Mouse (Mus musculus): ENCODE measurements around the gene Adgrg3.

GRCm38 (mm10) chr8:95044811-95045210 lies 27.3 kb downstream of the Adgrg3 start:
- TF ChIP-seq CTCF (IDR thresholded peaks at IDR 0.05; ENCODE audit: low read depth, low read length) (no peak), GATA1 (IDR thresholded peaks at IDR 0.05; ENCODE audit: borderline replicate concordance, low read length) (no peak), POLR2AphosphoS5 (IDR thresholded peaks at IDR 0.05; ENCODE audit: insufficient replicate concordance, low read depth, low read length) (no peak), GATA2 (IDR thresholded peaks at IDR 0.05; ENCODE audit: borderline replicate concordance, low read depth, low read length) (no peak), TAL1 (conservative IDR thresholded peaks at IDR 0.05; ENCODE audit: low read depth, low read length) (no peak)
